ENCODE assay signal across 8 mouse cellular contexts in the genomic region with DNA sequence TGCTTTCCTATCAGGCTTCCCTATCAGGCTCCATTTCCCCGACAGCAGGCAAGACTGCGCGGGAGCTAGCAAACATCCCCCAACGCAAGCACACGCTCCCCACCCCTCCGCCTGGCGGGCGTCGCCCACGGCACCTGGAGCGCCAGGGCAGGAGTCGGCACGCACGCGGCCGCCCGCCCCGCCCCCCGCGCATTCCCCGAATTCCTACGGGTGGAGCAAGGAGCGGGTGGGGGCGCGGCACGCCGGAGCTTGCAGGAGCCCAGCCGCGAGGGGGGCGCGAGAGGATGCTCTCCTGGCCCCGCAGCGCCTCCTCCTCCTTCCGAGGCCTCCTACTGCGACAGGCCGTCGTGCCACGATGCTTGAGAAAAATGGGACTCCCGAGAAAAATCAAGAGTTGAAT. TPM values are rescaled to one million over a fixed set of nuclear protein-coding genes. Genes with fewer than 3 reads are reported as not detected.
DNase-seq lines count a peak whose midpoint lies in the region; ATAC-seq and TF ChIP-seq lines count a peak whose summit lies in the region.

No protein-coding gene starts in this region.

- peaks cover 21% of the 10 kb centered on the region for H3K27me3 ChIP-seq in thymus, adult 2 months (ENCODE audit: control insufficient read depth, insufficient read depth, low read length)
- peaks cover 3% of the 10 kb centered on the region; the same call in 1 of the 2 replicates for H3K27me3 ChIP-seq in forebrain, embryonic 16.5 days (replicated peaks; ENCODE audit: control insufficient read depth, insufficient read depth, low read length)
- no peaks in the 10 kb centered on the region for H3K27me3 ChIP-seq in intestine, embryonic 14.5 days (replicated peaks; ENCODE audit: control insufficient read depth, insufficient read depth, low read length)
- peaks cover 92% of the 10 kb centered on the region for H3K27me3 ChIP-seq in liver, embryonic 15.5 days

- DNase-seq in thymus, adult 2 months: no peak
- no peak for DNase-seq in thymus, adult 18-20 months
- peak; percentile 85 for DNase-seq in intestine, embryonic 14.5 days (ENCODE audit: low spot score)
- DNase-seq in adipocyte (ENCODE audit: low spot score): no peak

- no peak for TF ChIP-seq CTCF in thymus, adult 2 months (IDR thresholded peaks at IDR 0.05; ENCODE audit: borderline replicate concordance, control insufficient read depth, extremely low read depth, insufficient read depth, low read length, poor library complexity)
- no peak for TF ChIP-seq CTCF in olfactory bulb, adult 2 months (IDR thresholded peaks at IDR 0.05; ENCODE audit: insufficient read depth, low read depth, low read length)

- TF ChIP-seq POLR2A in thymus, adult 2 months (IDR thresholded peaks at IDR 0.05; ENCODE audit: control insufficient read depth, extremely low read depth, insufficient read depth, low read length, poor library complexity): no peak
- no peak for TF ChIP-seq POLR2A in olfactory bulb, adult 2 months (IDR thresholded peaks at IDR 0.05; ENCODE audit: insufficient read depth, low read depth, low read length)

- no peaks in the 10 kb centered on the region for H3K9me3 ChIP-seq in forebrain, embryonic 16.5 days (ENCODE audit: control insufficient read depth, low read length)
- H3K9me3 ChIP-seq in intestine, embryonic 14.5 days (ENCODE audit: control insufficient read depth, low read length): no peaks in the 10 kb centered on the region
- no peaks in the 10 kb centered on the region for H3K9me3 ChIP-seq in liver, embryonic 15.5 days (replicated peaks)

- peaks cover 24% of the 10 kb centered on the region for H3K4me1 ChIP-seq in thymus, adult 2 months (replicated peaks; ENCODE audit: control insufficient read depth, insufficient read depth, low read length)
- peaks cover 52% of the 10 kb centered on the region for H3K4me1 ChIP-seq in forebrain, embryonic 16.5 days (replicated peaks; ENCODE audit: control insufficient read depth, insufficient read depth, low read length)
- peaks cover 38% of the 10 kb centered on the region for H3K4me1 ChIP-seq in intestine, embryonic 14.5 days (replicated peaks; ENCODE audit: control insufficient read depth, insufficient read depth, low read length)
- peaks cover 76% of the 10 kb centered on the region for H3K4me1 ChIP-seq in liver, embryonic 15.5 days (replicated peaks)
- H3K4me1 ChIP-seq in olfactory bulb, adult 2 months (ENCODE audit: control insufficient read depth, insufficient read depth, low read length): peaks cover 21% of the 10 kb centered on the region

- WGBS in thymus, adult 2 months: 10% methylated on average over 39 of the region's 39 CpGs
- under 1% methylated on average over 39 of the region's 39 CpGs for WGBS in forebrain, embryonic 16.5 days
- under 1% methylated on average over 39 of the region's 39 CpGs for WGBS in intestine, embryonic 14.5 days
- WGBS in liver, embryonic 15.5 days (ENCODE audit: insufficient replicate concordance): 1% methylated on average over 39 of the region's 39 CpGs
- WGBS in olfactory bulb, adult 2 months: 1% methylated on average over 39 of the region's 39 CpGs

- H3K27ac ChIP-seq in thymus, adult 2 months (ENCODE audit: control insufficient read depth, insufficient read depth, low read length): peak overlapping the region; percentile 23; the same call in 1 of the 2 replicates
- H3K27ac ChIP-seq in forebrain, embryonic 16.5 days (ENCODE audit: low read length): no peak overlapping the region
- H3K27ac ChIP-seq in intestine, embryonic 14.5 days (ENCODE audit: low read depth): peak overlapping the region; percentile 93; the same call in 1 of the 2 replicates
- no peak overlapping the region; the same call in 1 of the 2 replicates for H3K27ac ChIP-seq in liver, embryonic 15.5 days (replicated peaks)
- H3K27ac ChIP-seq in olfactory bulb, adult 2 months (ENCODE audit: insufficient read depth, low read depth, low read length): no peak overlapping the region

- H3K9ac ChIP-seq in forebrain, embryonic 16.5 days (replicated peaks; ENCODE audit: low read depth, low read length): peak overlapping the region; percentile 53
- peak overlapping the region; percentile 86 for H3K9ac ChIP-seq in intestine, embryonic 14.5 days (ENCODE audit: low read length)
- no peak overlapping the region for H3K9ac ChIP-seq in liver, embryonic 15.5 days

- no peak for ATAC-seq in forebrain, embryonic 16.5 days
- ATAC-seq in intestine, embryonic 14.5 days (replicated peaks; ENCODE audit: low FRiP score, low TSS enrichment, low read depth): peak; percentile 30; the same call in 1 of the 2 replicates
- ATAC-seq in liver, embryonic 15.5 days (ENCODE audit: insufficient read depth): peak; percentile 11; the same call in 1 of the 2 replicates
- no peak for ATAC-seq in monocyte, adult 5-6 weeks (replicated peaks; ENCODE audit: insufficient number of reproducible peaks, low FRiP score, low TSS enrichment, poor library complexity, severe bottlenecking)

- H3K4me3 ChIP-seq in thymus, adult 2 months (ENCODE audit: control insufficient read depth, insufficient read depth, low read length): peak overlapping the region; percentile 45
- peak overlapping the region; percentile 70 for H3K4me3 ChIP-seq in forebrain, embryonic 16.5 days (replicated peaks; ENCODE audit: low read length)
- peak overlapping the region; percentile 95 for H3K4me3 ChIP-seq in intestine, embryonic 14.5 days (ENCODE audit: low read depth, low read length)
- peak overlapping the region; percentile 58 for H3K4me3 ChIP-seq in liver, embryonic 15.5 days (replicated peaks)
- H3K4me3 ChIP-seq in olfactory bulb, adult 2 months (ENCODE audit: insufficient read depth, low read depth, low read length): peak overlapping the region; percentile 51

- peak overlapping the region; percentile 95 for H3K4me2 ChIP-seq in forebrain, embryonic 16.5 days (ENCODE audit: low read length)
- H3K4me2 ChIP-seq in intestine, embryonic 14.5 days (ENCODE audit: low read length): peak overlapping the region; percentile 93
- H3K4me2 ChIP-seq in liver, embryonic 15.5 days: peak overlapping the region; percentile 68

- H3K36me3 ChIP-seq in thymus, adult 2 months (ENCODE audit: control insufficient read depth, insufficient read depth, low read length): no peaks in the 10 kb centered on the region
- no peaks in the 10 kb centered on the region for H3K36me3 ChIP-seq in forebrain, embryonic 16.5 days (ENCODE audit: control insufficient read depth, insufficient read depth)
- peaks cover 18% of the 10 kb centered on the region for H3K36me3 ChIP-seq in intestine, embryonic 14.5 days (ENCODE audit: control insufficient read depth, insufficient read depth, low read length)
- H3K36me3 ChIP-seq in liver, embryonic 15.5 days (replicated peaks): peaks cover 6% of the 10 kb centered on the region

RNA-seq across cellular contexts. Expression of a gene that starts 1.7 kb away (rescaled TPM):
- 13.9 and 17.6 TPM in 2 replicates for polyA plus RNA-seq in thymus, adult 2 months (2012; rRNA removed)
- 8.1 and 8.2 TPM in 2 replicates for polyA plus RNA-seq in forebrain, embryonic 16.5 days (2015; fragmentation: Nextera tagmentation; extraction: Ambion mirVana)
- polyA plus RNA-seq in intestine, embryonic 14.5 days (2014; fragmentation: Nextera tagmentation; extraction: Ambion mirVana): 14.5 and 19.0 TPM in 2 replicates
- polyA plus RNA-seq in liver, embryonic 15.5 days (2015; fragmentation: Nextera tagmentation; extraction: Ambion mirVana): 5.6 TPM in 2 replicates
- not detected in 2 replicates for polyA plus RNA-seq in olfactory bulb, adult 2 months (2012; ENCODE audit: insufficient read depth, insufficient read length, low replicate concordance, missing spikeins)
- total RNA-seq in monocyte, adult 5-6 weeks (2017): 0.43 to 2.9 TPM (median 0.67 TPM) in 3 replicates

RNA-seq across cellular contexts. Expression of a gene that starts 21.2 kb away (rescaled TPM):
- 47.2 and 61.5 TPM in 2 replicates for polyA plus RNA-seq in thymus, adult 2 months (2012; rRNA removed)
- polyA plus RNA-seq in forebrain, embryonic 16.5 days (2015; fragmentation: Nextera tagmentation; extraction: Ambion mirVana): 25.9 and 29.2 TPM in 2 replicates
- polyA plus RNA-seq in intestine, embryonic 14.5 days (2014; fragmentation: Nextera tagmentation; extraction: Ambion mirVana): 57.9 and 58.2 TPM in 2 replicates
- 33.7 and 34.1 TPM in 2 replicates for polyA plus RNA-seq in liver, embryonic 15.5 days (2015; fragmentation: Nextera tagmentation; extraction: Ambion mirVana)
- not detected in 2 replicates for polyA plus RNA-seq in olfactory bulb, adult 2 months (2012; ENCODE audit: insufficient read depth, insufficient read length, low replicate concordance, missing spikeins)
- 22.6 to 36.0 TPM (median 32.4 TPM) in 3 replicates for total RNA-seq in monocyte, adult 5-6 weeks (2017)

RNA-seq across cellular contexts. Expression of a gene that starts 30.2 kb away (rescaled TPM):
- polyA plus RNA-seq in thymus, adult 2 months (2012; rRNA removed): 8.7 and 9.8 TPM in 2 replicates
- polyA plus RNA-seq in forebrain, embryonic 16.5 days (2015; fragmentation: Nextera tagmentation; extraction: Ambion mirVana): 6.9 and 8.3 TPM in 2 replicates
- 6.6 and 7.1 TPM in 2 replicates for polyA plus RNA-seq in intestine, embryonic 14.5 days (2014; fragmentation: Nextera tagmentation; extraction: Ambion mirVana)
- 1.9 and 2.9 TPM in 2 replicates for polyA plus RNA-seq in liver, embryonic 15.5 days (2015; fragmentation: Nextera tagmentation; extraction: Ambion mirVana)
- not detected in 2 replicates for polyA plus RNA-seq in olfactory bulb, adult 2 months (2012; ENCODE audit: insufficient read depth, insufficient read length, low replicate concordance, missing spikeins)
- 0.21 to 3.2 TPM (median 2.4 TPM) in 3 replicates for total RNA-seq in monocyte, adult 5-6 weeks (2017)

RNA-seq across cellular contexts. Expression of a gene that starts 42.2 kb away (rescaled TPM):
- polyA plus RNA-seq in thymus, adult 2 months (2012; rRNA removed): 239 and 266 TPM in 2 replicates
- 399 and 428 TPM in 2 replicates for polyA plus RNA-seq in forebrain, embryonic 16.5 days (2015; fragmentation: Nextera tagmentation; extraction: Ambion mirVana)
- polyA plus RNA-seq in intestine, embryonic 14.5 days (2014; fragmentation: Nextera tagmentation; extraction: Ambion mirVana): 395 and 412 TPM in 2 replicates
- 204 and 211 TPM in 2 replicates for polyA plus RNA-seq in liver, embryonic 15.5 days (2015; fragmentation: Nextera tagmentation; extraction: Ambion mirVana)
- polyA plus RNA-seq in olfactory bulb, adult 2 months (2012; ENCODE audit: insufficient read depth, insufficient read length, low replicate concordance, missing spikeins): not detected in 2 replicates
- total RNA-seq in monocyte, adult 5-6 weeks (2017): 30.4 to 56.5 TPM (median 43.4 TPM) in 3 replicates

RNA-seq across cellular contexts. Expression of a gene that starts 45.6 kb away (rescaled TPM):
- 67.6 and 92.4 TPM in 2 replicates for polyA plus RNA-seq in thymus, adult 2 months (2012; rRNA removed)
- not detected in 2 replicates for polyA plus RNA-seq in forebrain, embryonic 16.5 days (2015; fragmentation: Nextera tagmentation; extraction: Ambion mirVana)
- not detected in 2 replicates for polyA plus RNA-seq in intestine, embryonic 14.5 days (2014; fragmentation: Nextera tagmentation; extraction: Ambion mirVana)
- polyA plus RNA-seq in liver, embryonic 15.5 days (2015; fragmentation: Nextera tagmentation; extraction: Ambion mirVana): not detected in 2 replicates
- not detected in 2 replicates for polyA plus RNA-seq in olfactory bulb, adult 2 months (2012; ENCODE audit: insufficient read depth, insufficient read length, low replicate concordance, missing spikeins)
- total RNA-seq in monocyte, adult 5-6 weeks (2017): not detected in 3 replicates

Comparison
In these comparisons a context has a peak if more than half of its experiments do, and no peak if none do; other contexts are left out.
1. H3K27ac ChIP-seq: peak in thymus, adult 2 months (single experiment) and intestine, embryonic 14.5 days (single experiment); none in forebrain, embryonic 16.5 days (single experiment), liver, embryonic 15.5 days (single experiment) and olfactory bulb, adult 2 months (single experiment).
2. H3K4me3 ChIP-seq: peak in every context shown above with its lines; median percentile 95 in intestine, embryonic 14.5 days; 70 in forebrain, embryonic 16.5 days; 58 in liver, embryonic 15.5 days; 51 in olfactory bulb, adult 2 months; 45 in thymus, adult 2 months.
3. ATAC-seq: peak in intestine, embryonic 14.5 days (single experiment) and liver, embryonic 15.5 days (single experiment); none in forebrain, embryonic 16.5 days (single experiment) and monocyte, adult 5-6 weeks (single experiment).
4. Peak in every context shown above with its lines, with median percentiles within 50 percentile points of each other: H3K4me2 ChIP-seq.